Comparison of ENCODE assay signal across 9 mouse cellular contexts in genomic region chr6:124758849-124759232, GRCm38 (mm10). TPM values are rescaled to one million over a fixed set of nuclear protein-coding genes. Genes with fewer than 3 reads are reported as not detected.
A peak's percentile ranks its signal among the peaks of the same experiment; 100 is the strongest.
DNase-seq lines count a peak whose midpoint lies in the region; ATAC-seq and TF ChIP-seq lines count a peak whose summit lies in the region.
"Had no signal": no experiment of that assay in that cellular context is flagged by ENCODE, and none has a peak within 500 bp of the region (broad histone marks: within the 10 kb centered on the region; RNA-seq: fewer than 3 reads in every experiment).

No protein-coding gene starts in this region.

- 33% methylated on average over 2 of the region's 2 CpGs for WGBS in forebrain, embryonic 15.5 days
- 46% methylated on average over 2 of the region's 2 CpGs for WGBS in liver, embryonic 13.5 days (ENCODE audit: insufficient replicate concordance)

- TF ChIP-seq CTCF in CH12.LX (conservative IDR thresholded peaks at IDR 0.05 in 1 of 2, IDR thresholded peaks at IDR 0.05 in 1 of 2; ENCODE audit: low read depth in 2 of 2, low read length in 2 of 2), result no peak

- no peak for TF ChIP-seq POLR2A in CH12.LX (IDR thresholded peaks at IDR 0.05; ENCODE audit: low read depth, low read length)

- H3K27me3 ChIP-seq in CH12.LX (replicated peaks), result no peaks in the 10 kb centered on the region
- H3K27me3 ChIP-seq in forebrain, embryonic 15.5 days, result no peaks in the 10 kb centered on the region
- peaks cover 100% of the 10 kb centered on the region for H3K27me3 ChIP-seq in liver, embryonic 13.5 days

- no peak overlapping the region for H3K27ac ChIP-seq in CH12.LX (ENCODE audit: insufficient read depth, low read depth)
- peak overlapping the region; percentile 96 for H3K27ac ChIP-seq in forebrain, embryonic 15.5 days (replicated peaks)
- H3K27ac ChIP-seq in liver, embryonic 13.5 days, result peak overlapping the region; percentile 47; the same call in 1 of the 2 replicates

- H3K4me3 ChIP-seq in CH12.LX (replicated peaks in 1 of 3; ENCODE audit: low read depth in 2 of 3, low read length in 2 of 3, poor library complexity in 1 of 3), result peak overlapping the region in 1 of 3 experiments; percentile 12
- no peak overlapping the region for H3K4me3 ChIP-seq in forebrain, embryonic 15.5 days
- no peak overlapping the region for H3K4me3 ChIP-seq in liver, embryonic 13.5 days (replicated peaks)

- H3K36me3 ChIP-seq in CH12.LX (replicated peaks in 1 of 2; ENCODE audit: control insufficient read depth in 1 of 2, insufficient read depth in 1 of 2, low read length in 1 of 2), result peaks cover 16 to 44% of the 10 kb centered on the region in 2 experiments
- H3K36me3 ChIP-seq in forebrain, embryonic 15.5 days, result no peaks in the 10 kb centered on the region
- H3K36me3 ChIP-seq in liver, embryonic 13.5 days, result no peaks in the 10 kb centered on the region

- DNase-seq in cerebellum, postnatal 25 days, result peak; percentile 29 to 32
- DNase-seq in cerebellum, postnatal 36 days, result no peak
- DNase-seq in CH12.LX (ENCODE audit: extremely low read depth), result no peak
- no peak for DNase-seq in liver, embryonic 13.5 days
- no peak for DNase-seq in layer of hippocampus, postnatal 36 days
- no peak for DNase-seq in spleen, postnatal 10 days (ENCODE audit: low spot score in 2 of 2)
- no peak for DNase-seq in spleen, postnatal 4 days (ENCODE audit: low spot score in 2 of 2)

- TF ChIP-seq EP300 in CH12.LX (IDR thresholded peaks at IDR 0.05; ENCODE audit: low read length), result no peak

- in situ Hi-C loops in CH12.LX (cut with MboI; ENCODE audit: low pct_ligation_motif_present, low pct_unique_long_range_greater_than_20kb, low sequenced_read_pairs), result no loop called here

- peaks cover 6% of the 10 kb centered on the region; the same call in 1 of the 2 replicates for H3K79me2 ChIP-seq in CH12.LX (replicated peaks; ENCODE audit: control insufficient read depth, extremely low read depth, insufficient read depth, poor library complexity, severe bottlenecking)

- H3K4me1 ChIP-seq in CH12.LX (ENCODE audit: control insufficient read depth in 1 of 2, insufficient read depth in 2 of 2), result peaks cover 5 to 39% of the 10 kb centered on the region in 2 experiments
- peaks cover 40% of the 10 kb centered on the region for H3K4me1 ChIP-seq in forebrain, embryonic 15.5 days
- peaks cover 38% of the 10 kb centered on the region for H3K4me1 ChIP-seq in liver, embryonic 13.5 days (replicated peaks)

- H3K4me2 ChIP-seq in CH12.LX (ENCODE audit: insufficient read depth, low read depth, poor library complexity, severe bottlenecking), result peak overlapping the region; percentile 79
- no peak overlapping the region for H3K4me2 ChIP-seq in forebrain, embryonic 15.5 days (replicated peaks)
- H3K4me2 ChIP-seq in liver, embryonic 13.5 days, result peak overlapping the region; percentile 23; the same call in 1 of the 2 replicates

- H3K9ac ChIP-seq in CH12.LX (ENCODE audit: insufficient read depth, low read depth), result peak overlapping the region; percentile 65
- H3K9ac ChIP-seq in forebrain, embryonic 15.5 days (replicated peaks), result no peak overlapping the region
- no peak overlapping the region for H3K9ac ChIP-seq in liver, embryonic 13.5 days

- dilution Hi-C loops in CH12.LX (cut with MboI; ENCODE audit: extremely low pct_ligation_motif_present, extremely low pct_unique_long_range_greater_than_20kb, low sequenced_read_pairs), result no loop called here

- no peaks in the 10 kb centered on the region for H3K9me3 ChIP-seq in CH12.LX (replicated peaks; ENCODE audit: low read length)
- no peaks in the 10 kb centered on the region for H3K9me3 ChIP-seq in forebrain, embryonic 15.5 days
- no peaks in the 10 kb centered on the region for H3K9me3 ChIP-seq in liver, embryonic 13.5 days (replicated peaks)

- TF ChIP-seq RAD21 in CH12.LX (IDR thresholded peaks at IDR 0.05; ENCODE audit: low read depth, low read length), result no peak

- no peak for ATAC-seq in forebrain, embryonic 15.5 days (replicated peaks)
- ATAC-seq in liver, embryonic 13.5 days (ENCODE audit: low read depth), result no peak

TF ChIP-seq in CH12.LX, 34 proteins besides CTCF, POLR2A, EP300 and RAD21:
- TF ChIP-seq POLR2AphosphoS2 (IDR thresholded peaks at IDR 0.05; ENCODE audit: low read depth, low read length) (no peak), MEF2A (IDR thresholded peaks at IDR 0.05; ENCODE audit: borderline replicate concordance, low read depth, low read length) (no peak), ETS1 (conservative IDR thresholded peaks at IDR 0.05; ENCODE audit: low read depth, low read length) (no peak)

RNA-seq across cellular contexts. Expression of gene Atn1, which starts 2.5 kb away (rescaled TPM):
- total RNA-seq in CH12.LX (2012; rRNA removed) (3.8 and 4.6 TPM in 2 replicates), CH12.LX (2014; rRNA removed) (0.50 and 1.7 TPM in 2 replicates)
- polyA plus RNA-seq in CH12.LX (2012; ENCODE audit: insufficient read length, low read depth), result 27.0 and 35.1 TPM in 2 replicates
- 22.3 and 24.5 TPM in 2 replicates for polyA plus RNA-seq in forebrain, embryonic 15.5 days (2015; fragmentation: Nextera tagmentation; extraction: Ambion mirVana)
- 1.5 and 1.8 TPM in 2 replicates for polyA plus RNA-seq in liver, embryonic 13.5 days (2015; fragmentation: Nextera tagmentation; extraction: Ambion mirVana)
- total RNA-seq in layer of hippocampus, postnatal 36 days (2021), result 100 to 1,000 TPM; 139 to 170 TPM

RNA-seq across cellular contexts. Expression of gene Gm45234, which starts 3.0 kb away (rescaled TPM):
- total RNA-seq in CH12.LX (2012; rRNA removed), result not detected in 2 replicates
- total RNA-seq in CH12.LX (2014; rRNA removed), result not detected in 2 replicates
- polyA plus RNA-seq in CH12.LX (2012; ENCODE audit: insufficient read length, low read depth), result not detected in 2 replicates
- polyA plus RNA-seq in forebrain, embryonic 15.5 days (2015; fragmentation: Nextera tagmentation; extraction: Ambion mirVana), result not detected in 2 replicates
- not detected in 2 replicates for polyA plus RNA-seq in liver, embryonic 13.5 days (2015; fragmentation: Nextera tagmentation; extraction: Ambion mirVana)
- total RNA-seq in layer of hippocampus, postnatal 36 days (2021), result not detected
- polyA plus RNA-seq: C2C12 had no signal

RNA-seq across cellular contexts. Expression of gene Eno2, which starts 10.6 kb away (rescaled TPM):
- total RNA-seq in CH12.LX (2012; rRNA removed), result 15.9 and 24.6 TPM in 2 replicates
- total RNA-seq in CH12.LX (2014; rRNA removed), result 20.8 and 26.7 TPM in 2 replicates
- polyA plus RNA-seq in CH12.LX (2012; ENCODE audit: insufficient read length, low read depth), result 23.1 and 23.6 TPM in 2 replicates
- polyA plus RNA-seq in forebrain, embryonic 15.5 days (2015; fragmentation: Nextera tagmentation; extraction: Ambion mirVana), result 40.1 and 44.2 TPM in 2 replicates
- polyA plus RNA-seq in liver, embryonic 13.5 days (2015; fragmentation: Nextera tagmentation; extraction: Ambion mirVana), result 0.32 and 0.42 TPM in 2 replicates
- 1,000 to 10,000 TPM in 1 of 2 experiments, 100 to 1,000 TPM in 1; 956 to 1,045 TPM for total RNA-seq in layer of hippocampus, postnatal 36 days (2021)

RNA-seq across cellular contexts. Expression of gene Grcc10, which starts 17.7 kb away (rescaled TPM):
- total RNA-seq in CH12.LX (2012; rRNA removed) (146 and 197 TPM in 2 replicates), CH12.LX (2014; rRNA removed) (59.3 and 64.3 TPM in 2 replicates)
- 88.4 and 93.7 TPM in 2 replicates for polyA plus RNA-seq in CH12.LX (2012; ENCODE audit: insufficient read length, low read depth)
- 652 and 676 TPM in 2 replicates for polyA plus RNA-seq in forebrain, embryonic 15.5 days (2015; fragmentation: Nextera tagmentation; extraction: Ambion mirVana)
- 77.7 and 80.2 TPM in 2 replicates for polyA plus RNA-seq in liver, embryonic 13.5 days (2015; fragmentation: Nextera tagmentation; extraction: Ambion mirVana)
- total RNA-seq in layer of hippocampus, postnatal 36 days (2021), result 100 to 1,000 TPM; 337 to 366 TPM

RNA-seq across cellular contexts. Expression of gene Ptpn6, which starts 20.3 kb away (rescaled TPM):
- total RNA-seq in CH12.LX (2012; rRNA removed) (247 and 283 TPM in 2 replicates), CH12.LX (2014; rRNA removed) (300 and 327 TPM in 2 replicates)
- 585 and 814 TPM in 2 replicates for polyA plus RNA-seq in CH12.LX (2012; ENCODE audit: insufficient read length, low read depth)
- polyA plus RNA-seq in forebrain, embryonic 15.5 days (2015; fragmentation: Nextera tagmentation; extraction: Ambion mirVana), result 3.2 and 4.4 TPM in 2 replicates
- 28.7 and 29.5 TPM in 2 replicates for polyA plus RNA-seq in liver, embryonic 13.5 days (2015; fragmentation: Nextera tagmentation; extraction: Ambion mirVana)
- 1 to 10 TPM; 2.9 to 3.0 TPM for total RNA-seq in layer of hippocampus, postnatal 36 days (2021)

Comparison
In these comparisons a context has a peak if more than half of its experiments do, and no peak if none do; other contexts are left out.
1. DNase-seq: peak in cerebellum, postnatal 25 days (2 of 2); none in cerebellum, postnatal 36 days (0 of 2), CH12.LX (single experiment), liver, embryonic 13.5 days (single experiment), layer of hippocampus, postnatal 36 days (0 of 2), spleen, postnatal 10 days (0 of 2) and spleen, postnatal 4 days (0 of 2).
2. RNA of gene Eno2, which starts 10.6 kb away (polyA plus RNA-seq): 40.1 to 44.2 TPM in forebrain, embryonic 15.5 days and 23.1 to 23.6 TPM in CH12.LX; 0.32 to 0.42 TPM in liver, embryonic 13.5 days; every median in the first group is over 10 times any median in the second.